Mouse (Mus musculus): ENCODE data around the gene Atp2a1. TPM values are rescaled to one million over a fixed set of nuclear protein-coding genes. Genes with fewer than 3 reads are reported as not detected.
"Not testable (repeated sequence)": the region's sequence is repeated elsewhere in the genome, so short reads cannot be mapped to it uniquely, and the experiment has no call there.

Atp2a1 gene
- polyA plus RNA-seq, 1 experiment, result 1.4 TPM

- Histone ChIP-seq H3K4me1 (peaks cover 40% of the 10 kb centered on the region), H3K27me3 (replicated peaks) (no peaks in the 10 kb centered on the region), H3K4me3 (replicated peaks) (peak overlapping the region; percentile 86), H3K36me3 (replicated peaks; ENCODE audit: low read length) (peaks cover 11% of the 10 kb centered on the region), H3K9me3 (peaks cover 16% of the 10 kb centered on the region)
- no peak for TF ChIP-seq FLI1 (IDR thresholded peaks at IDR 0.05; ENCODE audit: low read length)
- no peak for TF ChIP-seq GATA1 (IDR thresholded peaks at IDR 0.05; ENCODE audit: borderline replicate concordance, low read length)
Measured at GRCm38 (mm10) chr7:126421756-126422155, 41.2 kb downstream of the Atp2a1 start.

- H3K4me1 ChIP-seq, result peaks cover 68% of the 10 kb centered on the region
- TF ChIP-seq GATA1 (IDR thresholded peaks at IDR 0.05; ENCODE audit: borderline replicate concordance, low read length) (no peak), FLI1 (IDR thresholded peaks at IDR 0.05; ENCODE audit: low read length) (no peak)
- no peaks in the 10 kb centered on the region for H3K36me3 ChIP-seq (replicated peaks; ENCODE audit: low read length)
- peaks cover 5% of the 10 kb centered on the region for H3K9me3 ChIP-seq
- H3K27me3 ChIP-seq (replicated peaks), result peaks cover 13% of the 10 kb centered on the region
- H3K4me3 ChIP-seq (replicated peaks), result no peak overlapping the region
Measured at GRCm38 (mm10) chr7:126418496-126418895, 44.4 kb downstream of the Atp2a1 start.

- Histone ChIP-seq H3K9me3 (peaks cover 5% of the 10 kb centered on the region), H3K4me1 (peaks cover 77% of the 10 kb centered on the region), H3K4me3 (replicated peaks) (no peak overlapping the region), H3K27me3 (replicated peaks) (peaks cover 21% of the 10 kb centered on the region), H3K36me3 (replicated peaks; ENCODE audit: low read length) (no peaks in the 10 kb centered on the region)
- TF ChIP-seq GATA1 (IDR thresholded peaks at IDR 0.05; ENCODE audit: borderline replicate concordance, low read length) (no peak), FLI1 (IDR thresholded peaks at IDR 0.05; ENCODE audit: low read length) (no peak)
Measured at GRCm38 (mm10) chr7:126417606-126418005, 45.3 kb downstream of the Atp2a1 start.

GRCm38 (mm10) chr7:126417045-126417444 lies 45.9 kb downstream of the Atp2a1 start:
- peaks cover 27% of the 10 kb centered on the region for H3K27me3 ChIP-seq (replicated peaks)
- peaks cover 3% of the 10 kb centered on the region for H3K9me3 ChIP-seq
- peaks cover 82% of the 10 kb centered on the region for H3K4me1 ChIP-seq
- TF ChIP-seq GATA1 (IDR thresholded peaks at IDR 0.05; ENCODE audit: borderline replicate concordance, low read length), result no peak
- no peak for TF ChIP-seq FLI1 (IDR thresholded peaks at IDR 0.05; ENCODE audit: low read length)
- no peak overlapping the region for H3K4me3 ChIP-seq (replicated peaks)
- no peaks in the 10 kb centered on the region for H3K36me3 ChIP-seq (replicated peaks; ENCODE audit: low read length)

- H3K36me3 ChIP-seq (replicated peaks; ENCODE audit: low read length), result no peaks in the 10 kb centered on the region
- H3K4me1 ChIP-seq, result peaks cover 78% of the 10 kb centered on the region
- TF ChIP-seq GATA1 (IDR thresholded peaks at IDR 0.05; ENCODE audit: borderline replicate concordance, low read length), result no peak
- peak overlapping the region; percentile 79 for H3K4me3 ChIP-seq (replicated peaks)
- H3K9me3 ChIP-seq, result no peaks in the 10 kb centered on the region
- H3K27me3 ChIP-seq (replicated peaks), result peaks cover 31% of the 10 kb centered on the region
Measured at GRCm38 (mm10) chr7:126416615-126417014, 46.3 kb downstream of the Atp2a1 start.

GRCm38 (mm10) chr7:126414725-126415124 lies 48.2 kb downstream of the Atp2a1 start, which contains the start of gene Cd19:
Gene Cd19, minus strand, starts transcription at chr7:126414889.
- Histone ChIP-seq H3K4me3 (replicated peaks) (no peak within 1 kb of the TSS), H3K27me3 (replicated peaks) (peaks cover 46% of the 10 kb centered on the region), H3K4me1 (peaks cover 69% of the 10 kb centered on the region), H3K9me3 (0 out of 2 replicates have a peak, but pooled peaks cover 9% of the 10 kb centered on the region), H3K36me3 (replicated peaks; ENCODE audit: low read length) (no peaks in the 10 kb centered on the region)
- TF ChIP-seq GATA1 (IDR thresholded peaks at IDR 0.05; ENCODE audit: borderline replicate concordance, low read length) (no peak), FLI1 (IDR thresholded peaks at IDR 0.05; ENCODE audit: low read length) (no peak)

GRCm38 (mm10) chr7:126411061-126411460 lies 51.8 kb downstream of the Atp2a1 start:
- H3K36me3 ChIP-seq (replicated peaks; ENCODE audit: low read length), result no peaks in the 10 kb centered on the region
- no peak for TF ChIP-seq FLI1 (IDR thresholded peaks at IDR 0.05; ENCODE audit: low read length)
- TF ChIP-seq GATA1 (IDR thresholded peaks at IDR 0.05; ENCODE audit: borderline replicate concordance, low read length), result no peak
- H3K27me3 ChIP-seq (replicated peaks), result peaks cover 69% of the 10 kb centered on the region

GRCm38 (mm10) chr7:126408686-126409085 lies 54.2 kb downstream of the Atp2a1 start:
- Histone ChIP-seq H3K9me3 (0 out of 2 replicates have a peak, but pooled peaks cover 9% of the 10 kb centered on the region), H3K36me3 (replicated peaks; ENCODE audit: low read length) (no peaks in the 10 kb centered on the region), H3K4me1 (peaks cover 37% of the 10 kb centered on the region), H3K4me3 (replicated peaks) (no peak overlapping the region), H3K27me3 (replicated peaks) (peaks cover 60% of the 10 kb centered on the region)
- TF ChIP-seq FLI1 (IDR thresholded peaks at IDR 0.05; ENCODE audit: low read length), result no peak
- no peak for TF ChIP-seq GATA1 (IDR thresholded peaks at IDR 0.05; ENCODE audit: borderline replicate concordance, low read length)

More at GRCm38 (mm10) chr7:126411061-126411460, 51.8 kb downstream of the Atp2a1 start:
- Histone ChIP-seq H3K4me3 (replicated peaks) (no peak overlapping the region), H3K4me1 (peaks cover 54% of the 10 kb centered on the region), H3K9me3 (0 out of 2 replicates have a peak, but pooled peaks cover 9% of the 10 kb centered on the region)

GRCm38 (mm10) chr7:126402518-126402917 lies 60.4 kb downstream of the Atp2a1 start:
- peaks cover 33% of the 10 kb centered on the region for H3K4me1 ChIP-seq

GRCm38 (mm10) chr7:126399548-126399947 lies 63.4 kb downstream of the Atp2a1 start:
- no peaks in the 10 kb centered on the region for H3K27me3 ChIP-seq (replicated peaks)
- no peaks in the 10 kb centered on the region for H3K9me3 ChIP-seq
- H3K36me3 ChIP-seq (replicated peaks; ENCODE audit: low read length), result peaks cover 5% of the 10 kb centered on the region
- TF ChIP-seq GATA1 (IDR thresholded peaks at IDR 0.05; ENCODE audit: borderline replicate concordance, low read length) (no peak), FLI1 (IDR thresholded peaks at IDR 0.05; ENCODE audit: low read length) (no peak)
- no peak overlapping the region for H3K4me3 ChIP-seq (replicated peaks)
- peaks cover 57% of the 10 kb centered on the region for H3K4me1 ChIP-seq

More at GRCm38 (mm10) chr7:126402518-126402917, 60.4 kb downstream of the Atp2a1 start:
- not testable (repeated sequence) for H3K36me3 ChIP-seq (replicated peaks; ENCODE audit: low read length); H3K4me3 ChIP-seq (replicated peaks); H3K27me3 ChIP-seq (replicated peaks); H3K9me3 ChIP-seq

- H3K9me3 ChIP-seq, result no peaks in the 10 kb centered on the region
- no peak overlapping the region for H3K4me3 ChIP-seq (replicated peaks)
- H3K4me1 ChIP-seq, result peaks cover 60% of the 10 kb centered on the region
- no peaks in the 10 kb centered on the region for H3K27me3 ChIP-seq (replicated peaks)
- peaks cover 14% of the 10 kb centered on the region for H3K36me3 ChIP-seq (replicated peaks; ENCODE audit: low read length)
- TF ChIP-seq FLI1 (IDR thresholded peaks at IDR 0.05; ENCODE audit: low read length) (no peak), GATA1 (IDR thresholded peaks at IDR 0.05; ENCODE audit: borderline replicate concordance, low read length) (no peak)
Measured at GRCm38 (mm10) chr7:126397822-126398221, 65.1 kb downstream of the Atp2a1 start.

All from megakaryocyte, embryonic 14.5 days (primary cell).